Mouse (Mus musculus) embryonic fibroblast, embryonic 13.5 days (primary cell): ENCODE results near the gene Smarcd3.

ENCODE experiments used
- CTCF ChIP-seq: IDR thresholded peaks from 2 replicates; pipeline ENCODE4 v1.5.1; 2011; ENCODE audit warnings: mild to moderate bottlenecking, control low read depth, low read length, moderate library complexity, borderline replicate concordance; ENCODE audit not compliant: insufficient read depth
- POLR2A ChIP-seq: IDR thresholded peaks from 2 replicates; pipeline ENCODE4 v1.6.1; 2011; ENCODE audit warnings: low read depth, mild to moderate bottlenecking, control low read depth, low read length, moderate library complexity

DNA sequence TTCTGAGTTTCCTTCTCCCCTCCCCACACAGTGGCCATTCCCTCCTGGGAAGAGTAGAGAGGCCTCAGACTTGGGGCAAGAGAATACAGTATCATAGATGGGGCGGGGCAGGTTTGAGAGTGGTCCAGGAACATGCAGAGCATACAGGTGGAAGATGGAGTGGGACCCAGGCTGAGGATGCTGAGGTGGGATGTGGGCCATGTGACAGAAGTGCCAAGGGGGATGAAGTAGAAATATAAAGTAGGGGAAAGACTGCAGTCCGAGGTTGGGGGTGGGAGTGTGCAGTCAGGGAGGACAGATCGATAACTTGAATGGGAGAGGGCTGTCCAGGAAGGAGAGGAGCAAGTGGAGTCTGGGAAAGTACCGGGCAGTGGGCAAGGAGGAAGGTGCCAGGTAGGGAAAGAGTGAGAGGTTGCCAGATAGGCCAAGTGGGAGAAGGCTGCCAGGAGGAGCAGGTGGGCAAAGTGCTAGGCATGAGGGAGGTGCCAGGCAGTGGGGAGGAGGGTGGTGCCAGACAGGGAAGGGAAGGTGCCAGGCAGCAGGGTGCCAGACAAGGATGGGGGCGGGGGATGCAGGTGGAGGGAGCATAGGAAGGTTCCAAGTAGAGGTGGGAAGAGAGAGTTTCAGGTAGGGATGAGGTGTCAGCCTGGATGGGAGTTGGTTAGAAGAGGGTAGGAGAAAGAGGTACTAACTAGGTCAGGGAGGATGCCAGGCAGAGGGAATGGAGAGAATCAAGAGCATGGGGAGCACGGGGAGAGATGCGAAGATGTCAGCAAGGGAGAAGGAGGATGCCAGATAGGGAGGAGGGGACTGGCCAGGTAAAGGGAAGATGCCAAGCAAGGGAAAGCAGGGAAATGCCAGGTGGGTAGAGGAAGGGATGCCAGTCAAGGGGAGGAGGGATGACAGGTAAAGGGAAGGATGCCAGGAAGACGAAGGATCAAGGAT, 898 bp downstream of the Smarcd3 start:
- no peak for TF ChIP-seq CTCF
- TF ChIP-seq POLR2A, result no peak
